Mouse (Mus musculus): Measurements from ENCODE around the gene Cep95. TPM values are rescaled to one million over a fixed set of nuclear protein-coding genes. Genes with fewer than 3 reads are reported as not detected.

The Cep95 gene
- total and polyA plus RNA-seq, 3 experiments = 2.7 to 6.0 (median 4.9) TPM

DNA sequence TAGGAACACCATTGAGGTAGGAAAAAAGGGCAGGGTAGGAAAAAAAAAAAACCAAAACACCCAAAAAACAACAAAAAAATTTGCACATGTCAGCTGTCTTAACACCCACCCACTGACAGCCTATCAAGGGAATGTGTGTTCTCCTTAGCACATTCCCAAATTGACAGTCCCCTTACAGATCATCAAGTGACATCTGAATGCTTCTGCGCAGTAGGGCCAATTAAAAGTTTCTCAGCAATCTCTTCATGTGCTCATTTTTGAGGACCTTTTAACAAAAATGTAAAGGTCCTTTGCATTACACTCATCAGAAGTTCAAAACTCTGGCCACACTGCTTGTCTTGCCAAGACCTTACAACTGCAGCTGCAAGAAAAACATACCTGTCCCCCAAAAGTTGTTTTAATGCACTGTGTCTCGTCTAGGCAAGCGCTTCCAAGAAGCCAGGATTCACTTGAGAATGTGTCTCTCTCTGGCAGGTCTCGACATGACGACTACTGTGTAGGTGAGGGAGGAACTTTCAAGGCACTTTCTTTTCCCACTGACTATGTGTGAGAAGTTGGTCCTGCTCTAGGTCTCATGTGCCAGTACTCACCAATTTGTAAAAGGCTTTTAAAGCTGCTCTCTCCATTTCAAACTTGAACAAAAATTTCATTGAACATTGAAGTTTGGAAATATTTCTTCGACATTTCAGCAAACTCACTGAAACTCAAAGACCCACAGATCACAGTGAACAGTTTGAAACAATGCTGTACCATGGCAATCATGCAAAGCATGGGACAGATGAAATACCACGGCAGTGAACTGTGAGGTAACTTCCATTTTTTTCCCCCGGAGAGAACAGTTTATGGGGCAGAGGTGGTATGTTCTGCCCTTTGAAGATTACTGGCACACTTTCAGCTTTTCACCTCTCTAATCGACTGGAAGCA lies 5.9 kb upstream of the Cep95 start:
- peaks cover 64% of the 10 kb centered on the region for H3K36me3 ChIP-seq (ENCODE audit: control insufficient read depth, insufficient read depth, low read length)
- H3K4me1 ChIP-seq (ENCODE audit: control insufficient read depth, insufficient read depth, low read length) = peaks cover 6% of the 10 kb centered on the region
- peak overlapping the region; percentile 1; the same call in 1 of the 2 replicates for H3K4me3 ChIP-seq
- no peak for DNase-seq
- intact Hi-C loops (cut with DNase I) = loop anchor here (10.0 kb wide), 1 partner anchor 508 kb away; the partner anchor contains the start of genes Smarcd2 and Tcam1
- H3K79me2 ChIP-seq (replicated peaks; ENCODE audit: control insufficient read depth, insufficient read depth, low read length) = peaks cover 1% of the 10 kb centered on the region; the same call in 1 of the 2 replicates
- no peak overlapping the region for H3K27ac ChIP-seq
- no peak overlapping the region for H3K9ac ChIP-seq (ENCODE audit: low read depth, low read length)
- no peaks in the 10 kb centered on the region for H3K27me3 ChIP-seq (ENCODE audit: control insufficient read depth, insufficient read depth, low read length)
- TF ChIP-seq POLR2A (IDR thresholded peaks at IDR 0.05; ENCODE audit: insufficient read depth, low read depth, low read length) (no peak), CTCF (IDR thresholded peaks at IDR 0.05) (no peak), EP300 (IDR thresholded peaks at IDR 0.05; ENCODE audit: insufficient read depth, low read depth, low read length) (no peak)
- WGBS = 51% methylated on average over 9 of the region's 9 CpGs

DNA sequence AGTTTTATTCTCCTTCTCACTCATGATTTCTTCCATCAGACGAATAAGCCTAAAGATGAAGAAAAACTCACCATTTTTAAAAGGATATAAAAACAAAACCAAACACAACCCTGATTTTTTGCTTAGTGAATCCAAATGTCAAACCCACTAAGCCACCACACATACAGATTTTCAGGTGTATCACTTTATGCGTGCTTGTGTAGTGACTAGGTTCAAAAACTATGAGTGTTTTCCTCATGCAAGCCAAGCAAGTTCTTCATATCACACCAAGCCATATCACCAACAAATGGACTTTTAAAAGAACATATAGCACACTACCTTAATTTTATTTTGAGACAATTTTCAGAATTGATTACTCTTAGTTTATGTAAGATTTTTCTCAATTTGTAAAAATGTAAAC lies 4.6 kb upstream of the Cep95 start:
- Histone ChIP-seq H3K4me3 (no peak overlapping the region), H3K79me2 (replicated peaks; ENCODE audit: control insufficient read depth, insufficient read depth, low read length) (peaks cover 1% of the 10 kb centered on the region; the same call in 1 of the 2 replicates), H3K4me1 (ENCODE audit: control insufficient read depth, insufficient read depth, low read length) (peaks cover 6% of the 10 kb centered on the region), H3K27me3 (ENCODE audit: control insufficient read depth, insufficient read depth, low read length) (no peaks in the 10 kb centered on the region), H3K9ac (ENCODE audit: low read depth, low read length) (no peak overlapping the region), H3K36me3 (ENCODE audit: control insufficient read depth, insufficient read depth, low read length) (peaks cover 64% of the 10 kb centered on the region), H3K27ac (no peak overlapping the region)
- intact Hi-C loops (cut with DNase I) = loop anchor here (10.0 kb wide), 1 partner anchor 510 kb away; the partner anchor contains the start of genes Smarcd2 and Tcam1
- DNase-seq = no peak
- WGBS = 56% methylated on average over 2 of the region's 2 CpGs
- TF ChIP-seq POLR2A (IDR thresholded peaks at IDR 0.05; ENCODE audit: insufficient read depth, low read depth, low read length) (no peak), EP300 (IDR thresholded peaks at IDR 0.05; ENCODE audit: insufficient read depth, low read depth, low read length) (no peak), CTCF (IDR thresholded peaks at IDR 0.05) (no peak)

DNA sequence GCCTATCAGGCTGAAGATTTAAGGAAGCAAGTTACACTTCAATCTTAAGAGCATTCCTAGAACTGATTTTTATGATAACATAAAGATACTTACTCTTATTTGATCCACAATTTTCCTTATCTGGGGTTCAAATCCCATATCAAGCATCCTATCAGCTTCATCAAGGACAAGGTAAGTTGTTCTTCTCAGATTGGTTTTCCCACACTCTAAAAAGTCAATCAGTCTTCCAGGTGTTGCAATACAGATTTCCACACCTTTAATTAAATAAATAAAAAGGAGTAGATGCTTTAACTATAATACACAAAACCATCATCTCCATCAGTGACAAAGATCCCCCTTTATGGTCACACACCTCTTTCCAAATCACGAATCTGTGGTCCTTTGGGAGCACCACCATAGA lies 4.0 kb upstream of the Cep95 start:
- peaks cover 1% of the 10 kb centered on the region; the same call in 1 of the 2 replicates for H3K79me2 ChIP-seq (replicated peaks; ENCODE audit: control insufficient read depth, insufficient read depth, low read length)
- H3K36me3 ChIP-seq (ENCODE audit: control insufficient read depth, insufficient read depth, low read length) = peaks cover 61% of the 10 kb centered on the region
- H3K9ac ChIP-seq (ENCODE audit: low read depth, low read length) = no peak overlapping the region
- intact Hi-C loops (cut with DNase I) = loop anchor here (5.0 to 10.0 kb wide), 3 partner anchors 137 to 510 kb away; partner anchors contain the start of genes Smarcd2, Smurf2 and Tcam1
- no peak overlapping the region; the same call in 1 of the 2 replicates for H3K27ac ChIP-seq
- TF ChIP-seq EP300 (IDR thresholded peaks at IDR 0.05; ENCODE audit: insufficient read depth, low read depth, low read length) = no peak
- no peak for TF ChIP-seq CTCF (IDR thresholded peaks at IDR 0.05)
- no peak for TF ChIP-seq POLR2A (IDR thresholded peaks at IDR 0.05; ENCODE audit: insufficient read depth, low read depth, low read length)
- WGBS = 7% methylated on average over 1 of the region's 1 CpGs
- peak overlapping the region; percentile 99 for H3K4me3 ChIP-seq
- H3K27me3 ChIP-seq (ENCODE audit: control insufficient read depth, insufficient read depth, low read length) = no peaks in the 10 kb centered on the region
- DNase-seq = no peak
- peaks cover 4% of the 10 kb centered on the region for H3K4me1 ChIP-seq (ENCODE audit: control insufficient read depth, insufficient read depth, low read length)

DNA sequence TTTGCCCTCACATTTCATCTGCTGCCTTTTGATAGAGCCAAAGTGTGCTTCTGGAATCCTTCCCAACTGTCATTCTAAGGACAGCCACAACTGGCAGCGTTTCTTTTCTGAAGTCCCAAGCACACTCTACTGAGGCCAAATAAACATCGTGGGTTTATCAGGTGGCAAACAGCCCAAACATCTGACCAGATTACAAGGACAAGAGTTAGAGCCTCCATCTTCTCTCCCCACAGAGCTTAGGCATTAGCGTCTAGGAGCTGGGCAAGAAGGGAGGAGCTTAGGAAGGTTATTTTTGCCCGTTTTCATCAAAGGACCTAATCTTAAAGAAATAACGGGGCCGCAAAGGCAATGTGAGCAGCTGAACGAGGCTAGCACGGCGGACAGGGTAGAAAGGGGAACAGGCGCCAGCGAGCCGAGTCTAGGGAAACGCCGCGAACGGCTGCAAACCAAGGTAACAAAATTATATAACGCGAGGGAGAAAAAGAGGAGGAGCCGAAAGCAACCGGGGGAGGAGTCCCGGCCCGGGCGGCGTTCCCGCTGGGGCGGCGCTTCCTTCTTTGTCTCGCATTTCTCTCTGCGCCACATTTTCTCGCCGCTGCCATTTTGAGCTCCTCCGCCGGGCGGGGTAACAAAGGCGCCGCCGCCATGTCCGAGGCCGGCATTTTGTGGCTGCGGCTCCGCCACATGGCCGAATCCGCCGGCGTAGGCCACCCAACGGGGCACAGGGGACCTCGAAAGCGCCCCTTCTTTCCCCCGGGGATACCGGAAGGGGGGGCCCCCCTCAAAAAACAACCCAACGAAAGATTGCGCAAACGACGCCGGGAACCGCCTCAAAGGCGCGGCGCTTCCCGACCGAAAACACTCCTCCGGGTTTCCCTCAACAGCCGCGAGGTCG lies 1.7 kb upstream of the Cep95 start:
- Histone ChIP-seq H3K9ac (ENCODE audit: low read depth, low read length) (peak overlapping the region; percentile 99), H3K79me2 (replicated peaks; ENCODE audit: control insufficient read depth, insufficient read depth, low read length) (peaks cover 1% of the 10 kb centered on the region; the same call in 1 of the 2 replicates), H3K27me3 (ENCODE audit: control insufficient read depth, insufficient read depth, low read length) (no peaks in the 10 kb centered on the region), H3K36me3 (ENCODE audit: control insufficient read depth, insufficient read depth, low read length) (peaks cover 43% of the 10 kb centered on the region), H3K27ac (peak overlapping the region; percentile 96), H3K4me3 (peak overlapping the region; percentile 99), H3K4me1 (ENCODE audit: control insufficient read depth, insufficient read depth, low read length) (peaks cover 4% of the 10 kb centered on the region)
- intact Hi-C loops (cut with DNase I) = loop anchor here (1.0 to 10.0 kb wide), 4 partner anchors 8 to 513 kb away; partner anchors contain the start of genes Polg2, Smarcd2, Smurf2 and Tcam1
- TF ChIP-seq POLR2A (IDR thresholded peaks at IDR 0.05; ENCODE audit: insufficient read depth, low read depth, low read length) (peak; percentile 55), EP300 (IDR thresholded peaks at IDR 0.05; ENCODE audit: insufficient read depth, low read depth, low read length) (no peak; the same call in 1 of the 2 replicates), CTCF (IDR thresholded peaks at IDR 0.05) (peak; percentile 15; the same call in 1 of the 2 replicates)
- under 1% methylated on average over 65 of the region's 65 CpGs for WGBS
- peak; percentile 93 to 94 for DNase-seq

DNA sequence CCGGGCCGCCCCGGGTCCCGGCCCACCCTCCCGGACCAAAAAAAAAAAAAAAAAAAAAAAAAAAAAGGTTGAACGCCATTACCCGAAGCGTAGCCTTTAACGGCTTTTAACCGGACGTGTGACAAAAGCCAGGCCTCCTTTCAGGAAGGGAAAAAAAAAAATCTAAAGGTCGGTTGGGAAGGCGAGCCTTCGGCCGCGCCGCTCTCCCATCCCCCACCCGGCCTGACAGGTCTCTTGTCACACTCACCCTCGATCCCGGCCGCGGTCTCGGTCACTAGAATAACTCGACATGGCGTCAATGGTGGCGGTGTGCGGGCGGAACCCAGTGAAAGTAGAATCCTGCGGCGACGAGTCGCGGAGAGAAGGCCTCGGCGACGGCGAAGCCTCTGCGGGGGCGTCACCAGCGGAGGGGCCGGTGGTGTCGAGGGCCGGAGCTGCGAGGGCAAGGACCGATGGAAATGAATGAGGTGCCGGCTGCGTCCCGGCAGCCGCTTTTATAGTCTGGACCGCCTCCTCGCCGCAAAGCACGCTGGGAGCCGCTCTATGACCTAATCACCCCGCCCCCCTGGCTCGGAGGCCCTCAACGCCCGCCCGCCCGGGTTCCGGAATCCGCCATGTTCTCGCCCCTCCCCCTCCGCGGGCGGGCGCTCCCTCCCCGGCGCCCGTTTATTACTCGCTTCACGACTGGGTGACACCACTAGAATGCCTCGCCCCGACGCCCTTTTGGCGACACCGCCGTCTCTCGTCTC lies 852 bp upstream of the Cep95 start:
- WGBS = under 1% methylated on average over 74 of the region's 79 CpGs
- intact Hi-C loops (cut with DNase I) = loop anchor here (1.0 to 10.0 kb wide), 4 partner anchors 9 to 513 kb away; partner anchors contain the start of genes Polg2, Smarcd2, Smurf2 and Tcam1
- Histone ChIP-seq H3K4me3 (peak overlapping the region; percentile 99), H3K4me1 (ENCODE audit: control insufficient read depth, insufficient read depth, low read length) (peaks cover 2% of the 10 kb centered on the region; the same call in 1 of the 2 replicates), H3K27ac (peak overlapping the region; percentile 96), H3K9ac (ENCODE audit: low read depth, low read length) (peak overlapping the region; percentile 99), H3K27me3 (ENCODE audit: control insufficient read depth, insufficient read depth, low read length) (no peaks in the 10 kb centered on the region), H3K36me3 (ENCODE audit: control insufficient read depth, insufficient read depth, low read length) (peaks cover 34% of the 10 kb centered on the region), H3K79me2 (replicated peaks; ENCODE audit: control insufficient read depth, insufficient read depth, low read length) (peaks cover 1% of the 10 kb centered on the region; the same call in 1 of the 2 replicates)
- peak; percentile 55; the same call in 1 of the 2 replicates for TF ChIP-seq EP300 (IDR thresholded peaks at IDR 0.05; ENCODE audit: insufficient read depth, low read depth, low read length)
- peak; percentile 94 for TF ChIP-seq POLR2A (IDR thresholded peaks at IDR 0.05; ENCODE audit: insufficient read depth, low read depth, low read length)
- TF ChIP-seq CTCF (IDR thresholded peaks at IDR 0.05) = no peak
- DNase-seq = peak; percentile 98 to 99
